Mouse (Mus musculus) forebrain, embryonic 14.5 days (tissue): ENCODE data around the gene Impdh2. TPM values are rescaled to one million over a fixed set of nuclear protein-coding genes. Genes with fewer than 3 reads are reported as not detected.
A peak's percentile ranks its signal among the peaks of the same experiment; 100 is the strongest.

ENCODE experiments used
- ATAC-seq: fragments of 200-750 bp; cut with Nextera tagmentation; 2 replicates; pipeline ENCODE4 v1.8.0; 2017; ENCODE audit warnings: mild to moderate bottlenecking, moderate library complexity
- DNase-seq: peaks from one replicate; pipeline ENCODE4 v3.0.0-alpha.2; 2015; ENCODE audit warnings: low spot score
- H3K27ac ChIP-seq: fragments of 300-500 bp; sonication (generic); 2 replicates; pipeline ENCODE4 v1.5.1; 2014; ENCODE audit warnings: low read depth, mild to moderate bottlenecking, control low read depth, low read length, moderate library complexity
- H3K27me3 ChIP-seq: fragments of 300-500 bp; sonication (generic); replicated peaks from 2 replicates; pipeline ENCODE4 v1.6.1; 2014; ENCODE audit warnings: low read length, control low read depth, mixed read lengths; ENCODE audit not compliant: control insufficient read depth, insufficient read depth
- H3K36me3 ChIP-seq: fragments of 300-500 bp; sonication (generic); 2 replicates; pipeline ENCODE4 v1.6.1; 2014; ENCODE audit warnings: low read length, control low read depth; ENCODE audit not compliant: control insufficient read depth, insufficient read depth
- H3K4me1 ChIP-seq: fragments of 300-500 bp; sonication (generic); 2 replicates; pipeline ENCODE4 v1.6.1; 2014; ENCODE audit warnings: antibody characterized with exemption, low read length, control low read depth; ENCODE audit not compliant: control insufficient read depth, insufficient read depth
- H3K4me2 ChIP-seq: fragments of 300-500 bp; sonication (generic); 2 replicates; pipeline ENCODE4 v1.6.1; 2014; ENCODE audit warnings: mild to moderate bottlenecking, control low read depth, low read length
- H3K4me3 ChIP-seq: fragments of 300-500 bp; sonication (generic); 2 replicates; pipeline ENCODE4 v1.5.1; 2014; ENCODE audit warnings: low read depth, low read length, control low read depth
- H3K9ac ChIP-seq: fragments of 300-500 bp; sonication (generic); 2 replicates; pipeline ENCODE4 v1.6.1; 2014; ENCODE audit warnings: mild to moderate bottlenecking, low read length, control low read depth, moderate library complexity
- H3K9me3 ChIP-seq: fragments of 300-500 bp; sonication (generic); replicated peaks from 2 replicates; pipeline ENCODE4 v1.6.1; 2016; ENCODE audit warnings: low read length, control low read depth, mixed read lengths; ENCODE audit not compliant: control insufficient read depth
- WGBS: fragments of 180-500 bp; shearing (Covaris S2); extraction: QIAGEN DNeasy Blood & Tissue Kit; methylation state at CpG from one replicate; pipeline ENCODE4 v1.1.7; 2014; 5-methylcytosine and 5-hydroxymethylcytosine counted together
- polyA plus RNA-seq: library from polyadenylated mRNA; unstranded; fragments of >200 nt; fragmentation: Nextera tagmentation; extraction: Ambion mirVana; gene quantifications from 2 replicates; pipeline ENCODE4 v1.2.1, GENCODE M21; 2014

The Impdh2 gene
- polyA plus RNA-seq: 125 and 136 TPM in 2 replicates

DNA sequence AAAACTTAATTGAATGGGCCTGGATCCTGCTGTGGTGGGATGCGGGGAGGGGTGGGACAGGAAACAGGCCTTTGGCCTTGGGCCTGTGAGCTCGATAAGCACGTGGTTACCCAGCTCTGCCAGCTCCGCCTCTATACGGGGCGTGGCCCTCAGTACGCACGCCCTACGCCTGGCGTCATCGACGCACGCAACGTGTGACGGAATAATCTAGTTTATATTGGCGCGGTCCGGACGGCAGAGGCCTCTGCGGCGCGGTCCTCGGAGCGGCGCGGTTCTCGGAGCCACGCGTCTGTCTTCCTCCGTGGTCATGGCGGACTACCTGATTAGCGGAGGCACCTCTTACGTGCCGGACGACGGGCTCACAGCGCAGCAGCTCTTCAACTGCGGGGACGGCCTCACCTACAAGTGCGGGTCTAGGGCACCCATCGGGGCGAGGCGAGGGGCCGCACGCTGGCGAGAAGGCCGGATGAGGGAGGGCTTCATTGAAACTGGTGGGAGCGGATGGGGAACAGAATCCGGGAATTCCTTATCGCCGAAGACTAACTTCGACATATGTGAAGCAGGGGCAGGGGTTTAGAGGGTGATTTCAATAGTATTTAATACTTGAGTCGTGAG, at the start of gene Impdh2:
Gene Impdh2 (plus strand): TSS at position 60 of the 615 bp plus-strand sequence.
- Histone ChIP-seq H3K9me3 (no peaks in the 10 kb centered on the region), H3K27me3 (no peaks in the 10 kb centered on the region), H3K4me1 (peaks cover 3% of the 10 kb centered on the region; the same call in 1 of the 2 replicates), H3K4me2 (peak within 1 kb of the TSS; percentile 79), H3K27ac (peak within 1 kb of the TSS; percentile 63; the same call in 1 of the 2 replicates), H3K4me3 (peak within 1 kb of the TSS; percentile 50), H3K36me3 (peaks cover 78% of the 10 kb centered on the region), H3K9ac (peak within 1 kb of the TSS; percentile 69)
- WGBS: under 1% methylated on average over 46 of the region's 53 CpGs
- DNase-seq (peak; percentile 99), ATAC-seq (peak; percentile 100)

DNA sequence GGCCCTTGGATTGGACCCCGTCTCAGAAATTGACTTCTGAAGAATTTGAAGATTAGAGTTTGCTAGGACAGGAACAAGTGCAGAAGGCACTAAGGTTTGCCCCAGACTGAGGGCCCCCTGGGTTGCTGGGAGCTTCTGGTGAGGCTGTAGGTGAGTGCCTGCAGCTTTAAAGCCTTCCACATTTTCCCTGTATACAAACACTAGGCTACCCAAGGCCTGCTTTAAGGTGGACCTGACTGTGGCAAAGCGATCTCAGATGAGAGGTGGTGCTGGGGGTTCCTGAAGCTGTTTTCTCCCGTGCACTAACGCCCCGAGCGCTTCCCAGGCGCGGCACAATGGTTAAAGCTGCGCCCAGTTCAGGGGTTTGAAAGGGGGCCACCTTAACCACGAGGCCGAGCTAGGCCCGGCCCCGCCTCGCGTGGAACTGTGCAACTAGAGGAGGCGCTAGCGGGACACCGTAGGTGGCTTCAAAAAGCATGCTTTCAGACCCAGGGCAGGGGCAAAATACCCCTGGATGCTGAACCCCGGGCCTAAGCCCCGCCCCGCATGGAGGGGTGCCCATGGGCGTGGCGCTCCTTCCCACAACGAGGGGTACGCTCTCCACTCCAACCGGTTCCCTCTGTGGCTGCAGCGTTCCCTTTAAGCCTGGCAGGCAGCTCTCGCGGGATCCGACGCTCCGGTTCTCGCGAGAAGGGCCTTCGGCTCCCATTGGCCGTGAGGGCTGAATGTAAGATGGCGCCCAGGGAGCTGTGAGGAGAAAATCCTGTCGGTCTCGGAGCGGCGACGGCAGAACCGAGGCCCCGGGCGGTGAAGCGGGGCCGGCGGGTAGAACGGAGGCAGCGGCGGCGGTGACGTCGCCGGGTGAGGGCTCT, 43.5 kb upstream of the Impdh2 start, which contains the start of gene Qrich1:
Gene Qrich1 (plus strand): TSS at position 427 of the 872 bp plus-strand sequence.
- Histone ChIP-seq H3K4me3 (peak within 1 kb of the TSS; percentile 91), H3K9me3 (no peaks in the 10 kb centered on the region), H3K4me2 (peak within 1 kb of the TSS; percentile 67), H3K9ac (peak within 1 kb of the TSS; percentile 94), H3K27ac (peak within 1 kb of the TSS; percentile 100), H3K27me3 (no peaks in the 10 kb centered on the region), H3K4me1 (peaks cover 14% of the 10 kb centered on the region), H3K36me3 (peaks cover 47% of the 10 kb centered on the region)
- ATAC-seq (peak; percentile 97), DNase-seq (peak; percentile 100)
- WGBS: 2% methylated on average over 49 of the region's 55 CpGs

DNA sequence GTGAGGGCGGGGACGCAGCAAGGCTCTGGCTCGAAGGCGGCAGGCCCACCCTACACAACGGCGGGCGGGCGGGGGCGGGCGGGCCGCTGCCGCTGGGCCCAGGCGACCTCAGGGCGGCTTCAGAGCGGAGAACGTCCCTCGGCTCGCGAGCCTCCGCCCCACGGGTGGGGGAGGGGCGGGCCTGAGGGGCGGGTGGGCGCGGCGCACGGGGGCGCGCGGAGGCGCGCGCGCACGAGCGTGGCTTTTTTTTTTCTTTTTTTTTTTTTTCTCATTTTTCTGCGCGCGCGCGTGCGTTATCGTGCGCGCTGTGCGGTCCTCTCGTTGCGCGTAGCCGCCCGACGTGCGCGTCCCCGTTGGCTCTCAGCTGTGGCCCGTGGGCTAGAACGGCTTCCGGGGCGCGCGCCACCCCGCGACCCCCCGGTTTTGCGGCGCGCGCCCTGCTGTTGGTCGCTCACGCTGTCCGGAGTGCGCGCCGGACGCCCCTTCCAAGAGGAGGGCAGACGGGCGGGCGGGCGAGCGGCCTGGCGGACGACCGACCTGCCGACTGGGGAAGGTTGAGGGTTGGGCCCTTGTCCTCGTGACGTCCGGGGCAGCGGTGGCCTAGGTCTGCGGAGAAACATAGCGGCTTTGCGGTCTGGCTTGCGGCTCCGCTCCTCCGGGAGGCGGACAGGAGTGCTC, 42.7 kb upstream of the Impdh2 start:
- WGBS: under 1% methylated on average over 57 of the region's 95 CpGs
- Histone ChIP-seq H3K27me3 (no peaks in the 10 kb centered on the region), H3K4me1 (peaks cover 20% of the 10 kb centered on the region), H3K4me2 (peak overlapping the region; percentile 67), H3K9me3 (no peaks in the 10 kb centered on the region), H3K4me3 (peak overlapping the region; percentile 91), H3K27ac (peak overlapping the region; percentile 100), H3K36me3 (peaks cover 39% of the 10 kb centered on the region), H3K9ac (peak overlapping the region; percentile 94)
- ATAC-seq (peak; percentile 78), DNase-seq (peak; percentile 92)

DNA sequence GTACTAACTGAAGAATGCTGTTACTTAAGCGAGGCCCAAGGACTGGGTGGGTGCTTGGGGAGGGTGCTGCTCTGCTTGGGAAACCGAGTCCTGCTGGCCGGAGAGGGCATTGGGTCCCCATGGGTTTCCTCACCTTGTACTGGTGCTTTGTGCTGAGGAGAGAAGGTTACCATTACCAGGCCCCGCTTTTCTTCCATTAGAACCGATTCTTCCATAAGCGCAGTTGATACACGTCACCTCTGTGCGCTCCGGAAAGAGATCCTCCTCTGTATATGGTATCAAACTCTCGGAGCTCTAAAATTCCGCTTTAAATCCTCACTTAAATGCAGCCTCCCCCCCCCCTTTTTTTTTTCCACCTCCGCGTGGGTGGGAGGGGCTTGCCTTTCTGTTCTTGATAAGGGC, 42.2 kb upstream of the Impdh2 start:
- no peaks in the 10 kb centered on the region for H3K27me3 ChIP-seq
- peak overlapping the region; percentile 94 for H3K9ac ChIP-seq
- H3K4me3 ChIP-seq: peak overlapping the region; percentile 91
- H3K27ac ChIP-seq: peak overlapping the region; percentile 100
- peak overlapping the region; percentile 67 for H3K4me2 ChIP-seq
- peaks cover 33% of the 10 kb centered on the region for H3K36me3 ChIP-seq
- peak; percentile 77 for DNase-seq
- H3K9me3 ChIP-seq: no peaks in the 10 kb centered on the region
- under 1% methylated on average over 13 of the region's 13 CpGs for WGBS
- peaks cover 20% of the 10 kb centered on the region for H3K4me1 ChIP-seq
- no peak for ATAC-seq

DNA sequence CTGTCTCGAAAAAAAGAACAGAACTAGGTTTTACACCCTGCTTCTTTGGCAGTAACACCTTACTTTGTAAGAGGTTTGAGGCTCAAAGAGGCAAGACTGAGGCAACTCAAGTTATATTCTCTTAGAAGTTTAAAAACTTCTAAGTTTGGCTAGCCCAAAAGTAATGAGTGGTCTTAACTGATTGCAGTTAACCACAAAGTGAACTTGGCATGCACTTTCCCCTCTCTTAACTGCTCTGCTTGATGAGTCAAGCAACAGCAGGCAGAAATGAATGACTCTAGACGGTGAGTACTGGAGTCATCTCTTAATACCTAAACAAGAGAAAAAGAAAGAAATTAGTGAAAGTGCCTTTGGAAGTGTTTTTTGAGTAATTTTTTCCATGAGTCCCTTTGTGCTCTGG, 38.5 kb upstream of the Impdh2 start:
- peak; percentile 3 for DNase-seq
- Histone ChIP-seq H3K9ac (no peak overlapping the region), H3K36me3 (peaks cover 11% of the 10 kb centered on the region; the same call in 1 of the 2 replicates), H3K4me1 (peaks cover 16% of the 10 kb centered on the region), H3K4me3 (no peak overlapping the region), H3K9me3 (no peaks in the 10 kb centered on the region), H3K27me3 (no peaks in the 10 kb centered on the region), H3K4me2 (no peak overlapping the region), H3K27ac (no peak overlapping the region)
- ATAC-seq: no peak
- 53% methylated on average over 2 of the region's 2 CpGs for WGBS

DNA sequence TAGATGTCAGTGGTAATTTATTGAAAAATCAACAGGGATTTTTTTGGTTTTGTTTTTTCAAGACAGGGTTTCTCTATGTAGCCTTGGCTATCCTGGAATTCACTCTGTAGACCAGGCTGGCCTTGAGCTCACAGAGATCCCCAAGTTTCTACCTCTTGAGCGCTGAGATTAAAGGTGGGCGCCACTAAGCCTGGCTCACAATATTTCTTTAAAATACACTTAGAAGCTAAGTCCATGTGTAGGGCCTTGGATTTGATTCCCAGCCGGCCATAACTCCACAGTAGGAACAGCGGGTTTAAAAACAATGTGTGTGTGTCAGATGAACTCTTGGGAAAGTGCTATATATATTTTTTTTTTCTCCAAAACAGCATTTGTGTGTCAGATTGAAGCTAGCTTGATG, 36.7 kb upstream of the Impdh2 start:
- 95% methylated on average over 4 of the region's 4 CpGs for WGBS
- Histone ChIP-seq H3K27me3 (no peaks in the 10 kb centered on the region), H3K4me1 (peaks cover 16% of the 10 kb centered on the region), H3K4me2 (no peak overlapping the region), H3K4me3 (no peak overlapping the region), H3K27ac (no peak overlapping the region), H3K36me3 (peaks cover 11% of the 10 kb centered on the region; the same call in 1 of the 2 replicates), H3K9me3 (no peaks in the 10 kb centered on the region), H3K9ac (no peak overlapping the region)
- DNase-seq (no peak), ATAC-seq (no peak)

DNA sequence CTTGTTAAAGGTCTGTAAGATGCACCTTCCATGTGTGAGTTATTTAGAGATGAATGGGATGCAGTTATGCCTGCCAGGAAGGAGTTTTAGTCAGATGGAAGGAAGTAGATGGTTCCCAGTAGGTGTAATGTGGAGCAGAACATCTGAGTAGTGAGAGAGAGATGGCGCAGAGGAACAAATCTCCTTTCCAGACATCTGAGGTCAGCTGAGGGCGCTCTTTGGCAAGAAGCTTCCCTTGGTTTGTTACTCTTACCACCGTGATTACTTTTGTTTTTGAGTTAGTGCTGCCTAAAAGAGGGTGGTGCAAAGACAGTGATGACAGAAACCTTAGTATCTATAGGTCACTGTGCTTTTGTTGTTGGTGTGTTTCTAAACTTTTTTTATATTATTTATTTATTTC, 34.7 kb upstream of the Impdh2 start:
- WGBS: 89% methylated on average over 3 of the region's 3 CpGs
- H3K4me1 ChIP-seq: peaks cover 6% of the 10 kb centered on the region; the same call in 1 of the 2 replicates
- H3K4me2 ChIP-seq: no peak overlapping the region
- no peaks in the 10 kb centered on the region for H3K9me3 ChIP-seq
- H3K27ac ChIP-seq: no peak overlapping the region
- no peak overlapping the region for H3K4me3 ChIP-seq
- H3K27me3 ChIP-seq: no peaks in the 10 kb centered on the region
- H3K36me3 ChIP-seq: peaks cover 28% of the 10 kb centered on the region
- no peak for DNase-seq
- no peak overlapping the region for H3K9ac ChIP-seq
- no peak for ATAC-seq

DNA sequence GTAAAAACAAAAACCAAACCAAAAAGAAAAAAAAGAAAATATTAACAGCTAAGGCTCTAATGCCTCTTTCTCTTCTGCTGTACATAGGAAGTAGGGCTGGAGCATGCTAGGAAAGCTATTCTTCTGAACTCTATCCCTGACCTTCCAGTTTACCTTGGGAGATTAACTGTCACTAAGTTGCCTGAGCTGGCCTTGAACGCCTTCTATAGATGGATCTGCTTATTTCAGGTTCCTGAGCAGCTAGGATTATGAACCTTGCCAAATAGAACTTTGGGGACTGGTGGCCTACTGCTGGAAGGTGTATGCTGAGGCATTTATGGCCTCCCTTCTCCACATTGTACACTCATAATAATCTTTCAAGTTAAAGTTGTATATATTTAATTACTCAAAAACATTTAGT, 29.1 kb upstream of the Impdh2 start:
- H3K27me3 ChIP-seq: no peaks in the 10 kb centered on the region
- H3K36me3 ChIP-seq: peaks cover 74% of the 10 kb centered on the region
- H3K4me3 ChIP-seq: no peak overlapping the region
- no peak overlapping the region for H3K4me2 ChIP-seq
- no peak overlapping the region for H3K27ac ChIP-seq
- no peak overlapping the region for H3K9ac ChIP-seq
- H3K9me3 ChIP-seq: no peaks in the 10 kb centered on the region
- no peaks in the 10 kb centered on the region for H3K4me1 ChIP-seq
- DNase-seq: no peak
- ATAC-seq: no peak
- 93% methylated on average over 1 of the region's 1 CpGs for WGBS
